Mouse (Mus musculus) large intestine, adult 2 months (tissue): Measurements from ENCODE around the gene Nsun3. TPM values are rescaled to one million over a fixed set of nuclear protein-coding genes. Genes with fewer than 3 reads are reported as not detected.

Experiments used
- DNase-seq: peaks from one replicate; pipeline ENCODE4 v3.0.0-alpha.2; 2012; ENCODE audit warnings: low read depth, low spot score
- WGBS: fragments of 180-500 bp; shearing (Covaris S2); methylation state at CpG from one replicate; pipeline ENCODE4 v1.1.7; 2018; 5-methylcytosine and 5-hydroxymethylcytosine counted together
- polyA plus RNA-seq: library from polyadenylated mRNA; depleted of rRNA; stranded (reverse); fragments of >200 nt; gene quantifications from 2 replicates; pipeline ENCODE4 v1.2.3, GENCODE M21; 2012; rRNA removed

Nsun3 gene
- polyA plus RNA-seq: 4.3 and 8.6 TPM in 2 replicates

GRCm38 (mm10) chr16:62786621-62787331 lies at the start of gene Nsun3:
Nsun3 (minus strand) TSS chr16:62786818.
- WGBS: 3% methylated on average over 41 of the region's 41 CpGs
- peak; percentile 97 for DNase-seq

DNA sequence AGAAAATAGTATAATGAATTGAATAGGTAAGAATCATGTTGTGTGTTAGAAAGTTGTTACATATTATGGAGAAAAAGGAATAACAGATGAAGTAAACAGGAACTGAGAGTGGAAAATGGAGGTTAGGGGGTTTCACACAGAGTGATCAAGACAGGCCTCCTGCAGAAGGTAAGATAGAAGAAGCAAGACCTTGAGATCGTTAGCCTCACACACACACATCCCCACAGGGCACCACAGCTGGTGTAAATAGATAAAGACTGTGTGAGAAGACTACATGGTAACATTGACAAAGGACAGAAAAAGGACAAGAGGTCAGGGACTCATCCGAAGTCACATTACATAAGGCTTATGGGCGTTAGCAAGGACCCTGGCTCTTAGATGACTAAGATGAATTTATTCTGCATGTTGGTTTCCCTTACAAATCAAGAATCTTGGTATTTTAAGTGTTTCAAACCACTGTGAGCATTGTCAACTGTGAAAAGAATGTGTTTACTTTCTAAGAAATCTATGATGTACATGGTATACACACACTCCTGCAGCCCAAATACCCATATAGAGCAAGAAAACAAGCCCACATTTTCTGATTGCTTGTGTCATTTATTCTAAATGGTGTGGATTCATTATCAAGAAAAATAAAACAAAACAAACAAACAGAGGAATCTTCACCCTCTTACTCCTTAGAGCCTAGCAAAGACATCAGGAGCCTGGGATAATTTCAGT lies 47.6 kb upstream of the Nsun3 start:
- no peak for DNase-seq
- WGBS: 44% methylated on average over 3 of the region's 3 CpGs

- WGBS: 19% methylated on average over 4 of the region's 4 CpGs
- DNase-seq: no peak
Measured at GRCm38 (mm10) chr16:62832481-62832880, 45.9 kb upstream of the Nsun3 start.

- 36% methylated on average over 2 of the region's 2 CpGs for WGBS
- no peak for DNase-seq
Measured at GRCm38 (mm10) chr16:62832027-62832426, 45.4 kb upstream of the Nsun3 start.

GRCm38 (mm10) chr16:62826156-62827001 lies 39.8 kb upstream of the Nsun3 start:
- DNase-seq: no peak

DNA sequence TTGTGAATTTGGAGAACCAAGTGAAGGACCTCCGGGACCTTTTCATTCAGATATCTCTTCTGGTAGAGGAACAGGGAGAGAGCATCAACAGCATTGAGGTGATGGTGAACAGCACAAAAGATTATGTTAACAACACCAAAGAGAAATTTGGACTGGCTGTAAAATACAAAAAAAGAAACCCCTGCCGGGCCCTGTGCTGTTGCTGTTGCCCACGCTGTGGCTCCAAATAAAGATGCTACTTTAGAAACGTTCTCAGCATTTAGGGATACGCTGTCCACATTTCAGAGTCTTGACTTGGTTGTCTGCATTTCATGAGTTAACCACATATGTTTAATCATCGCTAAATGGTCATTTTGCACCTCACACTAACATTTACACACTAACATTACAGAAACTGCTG lies 35.9 kb upstream of the Nsun3 start:
- DNase-seq: no peak
- WGBS: 94% methylated on average over 6 of the region's 6 CpGs

More at GRCm38 (mm10) chr16:62826156-62827001, 39.8 kb upstream of the Nsun3 start:
- WGBS: 71% methylated on average over 12 of the region's 12 CpGs

- WGBS: 21% methylated on average over 5 of the region's 5 CpGs
- DNase-seq: peak; percentile 74
Measured at GRCm38 (mm10) chr16:62814491-62814890, 27.9 kb upstream of the Nsun3 start, which contains the start of gene Stx19. Stx19 (plus strand) TSS chr16:62814676.

- WGBS: 83% methylated on average over 5 of the region's 5 CpGs
- no peak for DNase-seq
Measured at GRCm38 (mm10) chr16:62813790-62814189, 27.2 kb upstream of the Nsun3 start.

GRCm38 (mm10) chr16:62810855-62811254 lies 24.2 kb upstream of the Nsun3 start:
- no peak for DNase-seq
- WGBS: 82% methylated on average over 4 of the region's 4 CpGs

DNA sequence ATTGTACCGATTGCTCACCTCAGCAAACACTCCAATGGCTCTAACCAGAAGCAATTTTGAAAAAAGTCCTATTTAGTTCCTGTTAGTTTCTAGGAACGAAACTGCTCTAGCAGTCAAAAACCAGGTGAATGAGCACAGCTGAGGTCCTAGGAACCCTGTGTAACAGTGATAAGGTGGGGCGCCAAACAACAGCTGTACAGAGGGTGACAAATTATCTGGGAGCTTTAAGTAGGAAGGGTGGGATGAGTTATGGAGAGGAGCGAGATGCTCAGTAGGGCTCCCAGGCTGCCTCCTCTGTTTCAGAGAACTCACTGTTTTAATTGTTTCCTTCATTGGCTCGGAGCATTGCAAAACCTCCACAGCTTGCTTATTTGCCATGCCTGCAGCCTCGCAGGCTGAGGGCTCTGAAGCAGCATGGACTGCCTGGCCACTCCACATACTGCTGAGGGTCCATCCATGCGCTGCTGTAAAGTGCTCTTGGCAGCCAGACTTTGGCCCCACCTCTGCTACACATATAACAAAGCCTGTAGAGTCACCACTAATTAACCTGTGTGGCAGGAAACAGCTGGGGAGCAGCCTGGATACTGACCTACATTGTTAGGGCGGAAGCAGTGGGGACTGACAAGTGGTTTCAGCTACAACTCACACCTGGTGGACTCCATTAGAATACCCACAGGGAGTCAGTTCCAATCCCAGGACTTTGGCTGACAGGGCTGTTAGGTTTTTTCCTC lies 20.8 kb upstream of the Nsun3 start:
- 36% methylated on average over 8 of the region's 8 CpGs for WGBS
- no peak for DNase-seq

GRCm38 (mm10) chr16:62804621-62805020 lies 18.0 kb upstream of the Nsun3 start:
- 94% methylated on average over 3 of the region's 3 CpGs for WGBS
- DNase-seq: no peak

DNA sequence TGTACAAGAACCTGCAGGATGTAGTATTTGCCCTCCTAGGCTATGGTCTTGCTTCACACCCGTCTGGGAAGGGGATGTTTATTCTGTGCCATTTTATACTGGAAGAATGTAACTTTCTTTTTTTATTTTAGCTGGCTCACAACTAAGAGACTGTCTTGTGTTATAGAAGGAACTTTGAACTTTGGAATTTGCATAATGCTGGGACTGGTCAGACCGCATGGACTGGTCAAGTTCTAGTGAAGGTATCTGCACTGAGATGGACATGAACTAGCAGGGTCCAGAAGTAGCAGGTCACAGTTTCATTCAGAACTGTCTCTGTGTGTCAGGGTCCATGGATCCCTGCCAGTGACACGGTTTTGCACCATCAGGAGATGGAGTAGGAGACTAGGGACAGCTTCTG lies 13.2 kb upstream of the Nsun3 start:
- 51% methylated on average over 3 of the region's 3 CpGs for WGBS
- DNase-seq: no peak

DNA sequence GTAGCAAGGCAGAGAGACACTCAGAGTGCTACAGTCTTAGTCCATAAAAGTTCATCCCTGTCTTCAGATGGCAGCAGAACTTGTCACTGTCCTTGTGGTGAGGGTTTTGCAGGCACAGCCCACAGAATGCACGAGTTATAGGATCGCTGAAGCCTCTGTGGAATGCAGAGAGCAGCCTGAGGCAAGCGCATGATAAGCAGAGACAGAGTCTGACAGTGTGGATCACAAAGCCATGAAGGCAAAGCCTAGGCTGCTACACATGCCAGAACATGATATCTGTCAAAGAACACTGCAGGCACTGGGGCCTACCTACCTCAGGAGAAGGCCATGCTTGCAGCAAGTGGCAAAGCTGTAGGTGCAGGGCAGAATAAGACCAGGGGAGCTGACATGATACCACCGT lies 12.8 kb upstream of the Nsun3 start:
- 74% methylated on average over 4 of the region's 4 CpGs for WGBS

GRCm38 (mm10) chr16:62798808-62799207 lies 12.2 kb upstream of the Nsun3 start:
- no peak for DNase-seq

More for the DNA sequence above, 12.8 kb upstream of the Nsun3 start:
- DNase-seq: no peak

DNA sequence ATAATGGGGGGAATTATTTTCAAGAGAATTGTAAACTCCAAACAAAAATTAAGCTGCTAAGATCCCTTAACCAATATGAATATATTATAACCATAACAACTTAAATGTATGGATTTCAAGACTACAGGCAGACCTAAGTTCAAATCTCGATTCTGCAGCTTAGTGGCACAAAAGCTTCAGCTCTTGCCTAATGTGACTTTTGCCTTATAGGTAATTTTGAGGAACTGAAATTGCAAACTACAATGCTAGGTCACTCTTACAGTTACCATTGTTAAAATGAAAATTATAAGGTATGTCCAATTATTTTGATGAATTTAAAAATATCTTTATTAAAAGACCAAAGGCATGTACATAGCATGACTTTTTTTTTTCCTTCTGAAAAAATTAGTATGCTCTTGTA lies 10.0 kb upstream of the Nsun3 start:
- 68% methylated on average over 1 of the region's 1 CpGs for WGBS
- DNase-seq: no peak

More at GRCm38 (mm10) chr16:62798808-62799207, 12.2 kb upstream of the Nsun3 start:
- WGBS: 90% methylated on average over 3 of the region's 3 CpGs

DNA sequence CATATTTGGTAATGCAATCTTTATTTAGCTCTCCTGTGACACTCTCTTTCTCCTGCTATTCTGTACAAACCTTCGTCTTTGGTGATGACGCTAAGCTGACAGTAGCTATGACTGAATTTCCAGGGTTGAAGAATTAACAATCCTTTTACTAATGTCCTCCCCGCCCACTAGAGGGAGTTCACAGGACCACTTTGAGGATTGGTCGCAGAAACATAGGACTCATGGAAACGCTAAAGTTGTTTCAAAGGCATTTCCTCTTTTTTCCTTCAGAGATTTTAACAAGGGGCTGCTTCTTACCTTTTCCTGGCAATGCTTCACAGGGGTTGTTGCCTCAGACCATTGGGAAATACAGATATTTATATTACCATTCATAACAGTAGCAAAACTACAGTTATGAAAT lies 4.4 kb downstream of the Nsun3 start:
- DNase-seq: no peak
- WGBS: 56% methylated on average over 5 of the region's 5 CpGs

DNA sequence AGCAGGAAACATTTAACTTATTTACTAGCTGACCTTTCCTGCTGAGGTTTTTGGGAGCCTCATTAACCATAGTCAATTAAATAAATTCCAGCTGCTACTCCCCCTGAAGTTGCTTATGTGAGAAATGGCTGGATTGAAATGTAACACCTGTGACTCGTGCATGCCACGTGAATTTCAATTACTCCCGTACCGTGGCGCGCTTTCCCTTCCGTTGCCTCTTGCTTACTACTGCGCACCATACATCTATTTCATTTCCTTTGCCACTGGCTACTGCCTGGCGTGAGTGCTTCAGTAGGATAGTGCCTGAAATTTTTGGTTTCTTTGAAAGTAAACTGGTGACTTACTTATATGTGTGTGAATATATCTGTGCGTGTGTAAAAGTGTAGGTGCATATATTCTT lies 8.3 kb downstream of the Nsun3 start:
- 88% methylated on average over 10 of the region's 10 CpGs for WGBS
- no peak for DNase-seq

GRCm38 (mm10) chr16:62776034-62776433 lies 10.6 kb downstream of the Nsun3 start:
- WGBS: 89% methylated on average over 11 of the region's 11 CpGs
- DNase-seq: no peak

- DNase-seq: no peak
- WGBS: 86% methylated on average over 4 of the region's 4 CpGs
Measured at GRCm38 (mm10) chr16:62773462-62773861, 13.2 kb downstream of the Nsun3 start.
